Mouse (Mus musculus): ENCODE measurements around the gene Sgms1.

- TF ChIP-seq CTCF (IDR thresholded peaks at IDR 0.05; ENCODE audit: borderline replicate concordance, insufficient read depth, low read length) = no peak
- no peak for TF ChIP-seq POLR2A (IDR thresholded peaks at IDR 0.05; ENCODE audit: low read depth, low read length)
Observed at GRCm38 (mm10) chr19:32266385-32267252, 122.9 kb downstream of the Sgms1 start.

Data from embryonic fibroblast, embryonic 13.5 days (primary cell).